In the genomic region with DNA sequence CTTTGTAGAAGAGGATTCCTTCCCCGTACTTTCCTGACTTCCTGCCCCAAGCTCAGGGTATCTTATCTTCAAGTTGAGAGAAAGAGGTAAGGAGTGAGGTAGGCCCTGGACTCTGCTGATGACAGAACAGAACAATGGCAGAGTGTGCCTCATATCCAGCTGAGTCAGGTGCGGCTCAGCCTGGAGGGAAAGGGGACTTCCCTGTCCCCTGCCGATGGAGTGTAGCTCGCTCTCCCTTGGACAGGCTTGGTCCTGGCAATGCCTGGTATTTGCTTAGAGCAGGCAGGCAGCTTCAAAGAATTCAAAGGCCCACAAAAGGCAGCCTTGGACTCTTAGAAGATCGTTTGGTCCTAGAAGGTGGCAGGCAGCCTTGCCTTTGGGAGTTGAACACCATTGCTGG, we compare ENCODE assay signal across 20 mouse cellular contexts. TPM values are rescaled to one million over a fixed set of nuclear protein-coding genes. Genes with fewer than 3 reads are reported as not detected.
A peak's percentile ranks its signal among the peaks of the same experiment; 100 is the strongest.
DNase-seq lines count a peak whose midpoint lies in the region; ATAC-seq and TF ChIP-seq lines count a peak whose summit lies in the region.
"Had no signal": no experiment of that assay in that cellular context is flagged by ENCODE, and none has a peak within 500 bp of the region (broad histone marks: within the 10 kb centered on the region; RNA-seq: fewer than 3 reads in every experiment).

No protein-coding gene starts in this region.

- peaks cover 40% of the 10 kb centered on the region for H3K36me3 ChIP-seq in heart, embryonic 12.5 days
- peaks cover 11% of the 10 kb centered on the region for H3K36me3 ChIP-seq in lung, embryonic 15.5 days
- peaks cover 9% of the 10 kb centered on the region; the same call in 1 of the 2 replicates for H3K36me3 ChIP-seq in lung, postnatal 0 days (ENCODE audit: insufficient read depth, low read length)
- peaks cover 60% of the 10 kb centered on the region for H3K36me3 ChIP-seq in embryonic facial prominence, embryonic 10.5 days (replicated peaks)
- peaks cover 42% of the 10 kb centered on the region for H3K36me3 ChIP-seq in limb, embryonic 13.5 days

- H3K9me3 ChIP-seq in heart, embryonic 12.5 days (replicated peaks) = no peaks in the 10 kb centered on the region
- no peaks in the 10 kb centered on the region for H3K9me3 ChIP-seq in lung, embryonic 15.5 days
- no peaks in the 10 kb centered on the region for H3K9me3 ChIP-seq in lung, postnatal 0 days (ENCODE audit: low read length)
- H3K9me3 ChIP-seq in embryonic facial prominence, embryonic 10.5 days = no peaks in the 10 kb centered on the region
- no peaks in the 10 kb centered on the region for H3K9me3 ChIP-seq in limb, embryonic 13.5 days
- H3K9me3 ChIP-seq: intestine, embryonic 15.5 days; neural tube, embryonic 12.5 days had no signal

- TF ChIP-seq EP300 in lung, postnatal 0 days (IDR thresholded peaks at IDR 0.05) = no peak

- H3K4me3 ChIP-seq in heart, embryonic 12.5 days = no peak overlapping the region
- H3K4me3 ChIP-seq in lung, embryonic 15.5 days = no peak overlapping the region
- no peak overlapping the region for H3K4me3 ChIP-seq in lung, postnatal 0 days (ENCODE audit: low read depth, low read length)
- H3K4me3 ChIP-seq in embryonic facial prominence, embryonic 10.5 days = 0 out of 2 replicates have a peak overlapping the region, but pooled peaks have one; percentile 34
- no peak overlapping the region for H3K4me3 ChIP-seq in limb, embryonic 13.5 days
- H3K4me3 ChIP-seq: intestine, embryonic 15.5 days; left cerebral cortex, adult 2 months; neural tube, embryonic 12.5 days had no signal

- peaks cover 52% of the 10 kb centered on the region for H3K4me1 ChIP-seq in heart, embryonic 12.5 days (replicated peaks)
- H3K4me1 ChIP-seq in lung, embryonic 15.5 days = peaks cover 56% of the 10 kb centered on the region
- H3K4me1 ChIP-seq in lung, postnatal 0 days (ENCODE audit: insufficient read depth, low read depth, low read length) = no peaks in the 10 kb centered on the region
- H3K4me1 ChIP-seq in embryonic facial prominence, embryonic 10.5 days = peaks cover 68% of the 10 kb centered on the region
- peaks cover 70% of the 10 kb centered on the region for H3K4me1 ChIP-seq in limb, embryonic 13.5 days

- WGBS in heart, embryonic 12.5 days = 49% methylated on average over 5 of the region's 5 CpGs
- 46% methylated on average over 5 of the region's 5 CpGs for WGBS in lung, embryonic 15.5 days
- 51% methylated on average over 5 of the region's 5 CpGs for WGBS in lung, postnatal 0 days
- WGBS in embryonic facial prominence, embryonic 10.5 days = 61% methylated on average over 5 of the region's 5 CpGs
- WGBS in limb, embryonic 13.5 days = 55% methylated on average over 5 of the region's 5 CpGs

- no peak for DNase-seq in heart, postnatal 4 days
- no peak for DNase-seq in lung, postnatal 0 days (ENCODE audit: low spot score)
- no peak for DNase-seq in embryonic facial prominence, embryonic 10.5 days (ENCODE audit: low spot score)
- no peak for DNase-seq in adrenal gland, postnatal 25 days
- DNase-seq: adrenal gland, adult 8-10 months; cerebellum, adult 11-12 months; cerebellum, postnatal 36 days; gastrocnemius, postnatal 25 days; right cerebral cortex, postnatal 4 days had no signal

- no peak overlapping the region for H3K9ac ChIP-seq in heart, embryonic 12.5 days
- H3K9ac ChIP-seq in lung, embryonic 15.5 days = no peak overlapping the region
- no peak overlapping the region for H3K9ac ChIP-seq in lung, postnatal 0 days (replicated peaks; ENCODE audit: low read depth)
- H3K9ac ChIP-seq in limb, embryonic 13.5 days = peak overlapping the region; percentile 48; the same call in 1 of the 2 replicates
- H3K9ac ChIP-seq: intestine, embryonic 15.5 days had no signal

- peak overlapping the region; percentile 83; the same call in 1 of the 2 replicates for H3K27ac ChIP-seq in heart, embryonic 12.5 days (ENCODE audit: poor library complexity, severe bottlenecking)
- H3K27ac ChIP-seq in lung, embryonic 15.5 days = peak overlapping the region; percentile 17
- H3K27ac ChIP-seq in lung, postnatal 0 days (ENCODE audit: low read length) = no peak overlapping the region
- peak overlapping the region; percentile 87 for H3K27ac ChIP-seq in embryonic facial prominence, embryonic 10.5 days (replicated peaks)
- H3K27ac ChIP-seq in limb, embryonic 13.5 days = peak overlapping the region; percentile 80; the same call in 1 of the 2 replicates
- H3K27ac ChIP-seq: intestine, embryonic 15.5 days; kidney, postnatal 0 days; neural tube, embryonic 12.5 days had no signal

- H3K27me3 ChIP-seq in heart, embryonic 12.5 days (replicated peaks) = no peaks in the 10 kb centered on the region
- H3K27me3 ChIP-seq in lung, embryonic 15.5 days = no peaks in the 10 kb centered on the region
- no peaks in the 10 kb centered on the region for H3K27me3 ChIP-seq in lung, postnatal 0 days (replicated peaks; ENCODE audit: insufficient read depth, low read length)
- H3K27me3 ChIP-seq in embryonic facial prominence, embryonic 10.5 days (replicated peaks; ENCODE audit: low read depth, poor library complexity, severe bottlenecking) = 0 out of 2 replicates have a peak, but pooled peaks cover 4% of the 10 kb centered on the region
- H3K27me3 ChIP-seq in limb, embryonic 13.5 days = no peaks in the 10 kb centered on the region
- H3K27me3 ChIP-seq: CH12.LX; intestine, embryonic 15.5 days; neural tube, embryonic 12.5 days had no signal

- no peak for ATAC-seq in heart, embryonic 12.5 days (ENCODE audit: insufficient number of reproducible peaks, low FRiP score)
- no peak for ATAC-seq in lung, embryonic 15.5 days (ENCODE audit: borderline replicate concordance, extremely low read depth, low FRiP score, low TSS enrichment)
- no peak for ATAC-seq in lung, postnatal 0 days
- ATAC-seq in limb, embryonic 13.5 days (ENCODE audit: low FRiP score, low read depth) = no peak
- ATAC-seq in inflammation-experienced regulatory T-cells, adult 6 months = no peak
- ATAC-seq: intestine, embryonic 15.5 days had no signal

- peak overlapping the region; percentile 37; the same call in 1 of the 2 replicates for H3K4me2 ChIP-seq in heart, embryonic 12.5 days
- no peak overlapping the region for H3K4me2 ChIP-seq in lung, embryonic 15.5 days
- H3K4me2 ChIP-seq in lung, postnatal 0 days (replicated peaks; ENCODE audit: low read depth, low read length) = no peak overlapping the region
- no peak overlapping the region for H3K4me2 ChIP-seq in limb, embryonic 13.5 days (replicated peaks)
- H3K4me2 ChIP-seq: intestine, embryonic 15.5 days had no signal

- TF ChIP-seq CTCF in lung, postnatal 0 days (IDR thresholded peaks at IDR 0.05) = no peak

RNA-seq across cellular contexts. Expression of a gene that starts 7.4 kb away (rescaled TPM):
- polyA plus RNA-seq in heart, embryonic 12.5 days (2016; fragmentation: Nextera tagmentation; extraction: Ambion mirVana) = 117 and 119 TPM in 2 replicates
- 10 to 100 TPM; 39.5 to 41.8 TPM for total RNA-seq in heart, postnatal 4 days (2021)
- polyA plus RNA-seq in lung, embryonic 15.5 days (2015; fragmentation: Nextera tagmentation; extraction: Ambion mirVana) = 160 and 167 TPM in 2 replicates
- 102 and 112 TPM in 2 replicates for polyA plus RNA-seq in lung, postnatal 0 days (2015; fragmentation: Nextera tagmentation; extraction: Ambion mirVana)
- 119 and 124 TPM in 2 replicates for polyA plus RNA-seq in embryonic facial prominence, embryonic 10.5 days (2016; fragmentation: Nextera tagmentation; extraction: Ambion mirVana)
- 139 and 145 TPM in 2 replicates for polyA plus RNA-seq in limb, embryonic 13.5 days (2015; fragmentation: Nextera tagmentation; extraction: Ambion mirVana)
- 52.6 and 54.2 TPM in 2 replicates for total RNA-seq in adrenal gland, postnatal 25 days (2021)
- 100 to 1,000 TPM; 154 to 181 (median 169) TPM for polyA plus RNA-seq in inflammation-experienced regulatory T-cells, adult 6 months (2017; shearing (Covaris generic))

RNA-seq across cellular contexts. Expression of a gene that starts 7.6 kb away (rescaled TPM):
- polyA plus RNA-seq in heart, embryonic 12.5 days (2016; fragmentation: Nextera tagmentation; extraction: Ambion mirVana) = 35.2 and 37.0 TPM in 2 replicates
- 10 to 100 TPM; 11.0 to 11.3 TPM for total RNA-seq in heart, postnatal 4 days (2021)
- 57.9 and 59.9 TPM in 2 replicates for polyA plus RNA-seq in lung, embryonic 15.5 days (2015; fragmentation: Nextera tagmentation; extraction: Ambion mirVana)
- 37.3 and 41.4 TPM in 2 replicates for polyA plus RNA-seq in lung, postnatal 0 days (2015; fragmentation: Nextera tagmentation; extraction: Ambion mirVana)
- polyA plus RNA-seq in embryonic facial prominence, embryonic 10.5 days (2016; fragmentation: Nextera tagmentation; extraction: Ambion mirVana) = 56.8 and 58.9 TPM in 2 replicates
- 66.2 and 75.4 TPM in 2 replicates for polyA plus RNA-seq in limb, embryonic 13.5 days (2015; fragmentation: Nextera tagmentation; extraction: Ambion mirVana)
- 40.9 and 46.8 TPM in 2 replicates for total RNA-seq in adrenal gland, postnatal 25 days (2021)
- polyA plus RNA-seq in inflammation-experienced regulatory T-cells, adult 6 months (2017; shearing (Covaris generic)) = 10 to 100 TPM; 19.4 to 39.4 (median 20.8) TPM

RNA-seq across cellular contexts. Expression of a gene that starts 15.2 kb away (rescaled TPM):
- 7.6 and 8.4 TPM in 2 replicates for polyA plus RNA-seq in heart, embryonic 12.5 days (2016; fragmentation: Nextera tagmentation; extraction: Ambion mirVana)
- 1 to 10 TPM; 1.5 to 1.8 TPM for total RNA-seq in heart, postnatal 4 days (2021)
- polyA plus RNA-seq in lung, embryonic 15.5 days (2015; fragmentation: Nextera tagmentation; extraction: Ambion mirVana) = 54.9 and 60.5 TPM in 2 replicates
- polyA plus RNA-seq in lung, postnatal 0 days (2015; fragmentation: Nextera tagmentation; extraction: Ambion mirVana) = 56.0 and 61.9 TPM in 2 replicates
- polyA plus RNA-seq in embryonic facial prominence, embryonic 10.5 days (2016; fragmentation: Nextera tagmentation; extraction: Ambion mirVana) = 27.2 and 31.2 TPM in 2 replicates
- 66.2 and 70.5 TPM in 2 replicates for polyA plus RNA-seq in limb, embryonic 13.5 days (2015; fragmentation: Nextera tagmentation; extraction: Ambion mirVana)
- 5.6 and 10.0 TPM in 2 replicates for total RNA-seq in adrenal gland, postnatal 25 days (2021)
- not detected for polyA plus RNA-seq in inflammation-experienced regulatory T-cells, adult 6 months (2017; shearing (Covaris generic))
- total RNA-seq: hematopoietic stem cell, adult 5-6 weeks had no signal

RNA-seq across cellular contexts. Expression of a gene that starts 21.0 kb away (rescaled TPM):
- polyA plus RNA-seq in heart, embryonic 12.5 days (2016; fragmentation: Nextera tagmentation; extraction: Ambion mirVana) = 4.3 and 5.4 TPM in 2 replicates
- 1 to 10 TPM; 3.6 to 4.5 TPM for total RNA-seq in heart, postnatal 4 days (2021)
- 45.1 and 55.1 TPM in 2 replicates for polyA plus RNA-seq in lung, embryonic 15.5 days (2015; fragmentation: Nextera tagmentation; extraction: Ambion mirVana)
- 344 and 430 TPM in 2 replicates for polyA plus RNA-seq in lung, postnatal 0 days (2015; fragmentation: Nextera tagmentation; extraction: Ambion mirVana)
- 12.8 and 16.0 TPM in 2 replicates for polyA plus RNA-seq in embryonic facial prominence, embryonic 10.5 days (2016; fragmentation: Nextera tagmentation; extraction: Ambion mirVana)
- 15.6 and 16.2 TPM in 2 replicates for polyA plus RNA-seq in limb, embryonic 13.5 days (2015; fragmentation: Nextera tagmentation; extraction: Ambion mirVana)
- 59.0 and 82.3 TPM in 2 replicates for total RNA-seq in adrenal gland, postnatal 25 days (2021)
- 10 to 100 TPM; 20.5 to 29.7 (median 26.5) TPM for polyA plus RNA-seq in inflammation-experienced regulatory T-cells, adult 6 months (2017; shearing (Covaris generic))

RNA-seq across cellular contexts. Expression of a gene that starts 25.8 kb away (rescaled TPM):
- 1.1 and 1.9 TPM in 2 replicates for polyA plus RNA-seq in heart, embryonic 12.5 days (2016; fragmentation: Nextera tagmentation; extraction: Ambion mirVana)
- total RNA-seq in heart, postnatal 4 days (2021) = 1 to 10 TPM; 3.0 to 3.9 TPM
- 102 and 103 TPM in 2 replicates for polyA plus RNA-seq in lung, embryonic 15.5 days (2015; fragmentation: Nextera tagmentation; extraction: Ambion mirVana)
- polyA plus RNA-seq in lung, postnatal 0 days (2015; fragmentation: Nextera tagmentation; extraction: Ambion mirVana) = 4,475 and 4,528 TPM in 2 replicates
- polyA plus RNA-seq in embryonic facial prominence, embryonic 10.5 days (2016; fragmentation: Nextera tagmentation; extraction: Ambion mirVana) = 2.6 and 2.9 TPM in 2 replicates
- polyA plus RNA-seq in limb, embryonic 13.5 days (2015; fragmentation: Nextera tagmentation; extraction: Ambion mirVana) = 7.7 and 10.1 TPM in 2 replicates
- total RNA-seq in adrenal gland, postnatal 25 days (2021) = 1.9 and 3.7 TPM in 2 replicates
- not detected for polyA plus RNA-seq in inflammation-experienced regulatory T-cells, adult 6 months (2017; shearing (Covaris generic))
- total RNA-seq: hematopoietic stem cell, adult 5-6 weeks; monocyte, adult 5-6 weeks had no signal
